In genomic region chr7:29505337-29506318, GRCm38 (mm10) we compare ENCODE assay signal across 9 mouse cellular contexts. TPM values are rescaled to one million over a fixed set of nuclear protein-coding genes. Genes with fewer than 3 reads are reported as not detected.
DNase-seq lines count a peak whose midpoint lies in the region; ATAC-seq and TF ChIP-seq lines count a peak whose summit lies in the region.
"Had no signal": no experiment of that assay in that cellular context is flagged by ENCODE, and none has a peak within 500 bp of the region (broad histone marks: within the 10 kb centered on the region; RNA-seq: fewer than 3 reads in every experiment).

No protein-coding gene starts in this region.

- H3K27me3 ChIP-seq in heart, embryonic 16.5 days (ENCODE audit: control insufficient read depth, insufficient read depth, low read length), result peaks cover 35% of the 10 kb centered on the region
- no peaks in the 10 kb centered on the region for H3K27me3 ChIP-seq in kidney, postnatal 0 days (ENCODE audit: insufficient read depth, low read length)

- H3K9me3 ChIP-seq in heart, embryonic 16.5 days (replicated peaks; ENCODE audit: control insufficient read depth, low read length), result no peaks in the 10 kb centered on the region
- H3K9me3 ChIP-seq in kidney, postnatal 0 days (replicated peaks; ENCODE audit: low read length), result no peaks in the 10 kb centered on the region
- H3K9me3 ChIP-seq: G1E had no signal

- 0 out of 2 replicates have a peak, but pooled peaks have one; percentile 32 for ATAC-seq in heart, embryonic 16.5 days (replicated peaks; ENCODE audit: extremely low read depth, insufficient read depth, low FRiP score)
- peak; percentile 86 for ATAC-seq in kidney, postnatal 0 days (replicated peaks; ENCODE audit: low FRiP score, low read depth)
- no peak; the same call in 1 of the 2 replicates for ATAC-seq in monocyte, adult 5-6 weeks (replicated peaks; ENCODE audit: insufficient number of reproducible peaks, low FRiP score, low TSS enrichment, poor library complexity, severe bottlenecking)

- no peaks in the 10 kb centered on the region; the same call in 1 of the 2 replicates for H3K4me1 ChIP-seq in heart, embryonic 16.5 days (ENCODE audit: control insufficient read depth, insufficient read depth, low read length)
- peaks cover 15% of the 10 kb centered on the region for H3K4me1 ChIP-seq in kidney, postnatal 0 days (replicated peaks; ENCODE audit: insufficient read depth, low read length)

- WGBS in heart, embryonic 16.5 days, result 36% methylated on average over 18 of the region's 18 CpGs
- WGBS in kidney, postnatal 0 days, result 41% methylated on average over 18 of the region's 18 CpGs

- no peak for DNase-seq in heart, postnatal 36 days
- DNase-seq in fibroblast of lung, adult 2 months (ENCODE audit: low read depth), result peak; percentile 36
- DNase-seq in kidney, postnatal 0 days (ENCODE audit: low spot score), result peak; percentile 55
- DNase-seq in lung, postnatal 25 days (ENCODE audit: low spot score), result peak; percentile 82
- DNase-seq in adrenal gland, adult (ENCODE audit: inconsistent age in 2 of 2, low spot score in 1 of 2), result no peak
- DNase-seq in heart, postnatal 10 days, result no peak

- H3K36me3 ChIP-seq in heart, embryonic 16.5 days (ENCODE audit: control insufficient read depth, insufficient read depth), result no peaks in the 10 kb centered on the region
- no peaks in the 10 kb centered on the region for H3K36me3 ChIP-seq in kidney, postnatal 0 days (ENCODE audit: insufficient read depth, low read length)

- H3K9ac ChIP-seq in heart, embryonic 16.5 days (ENCODE audit: low read length), result no peak overlapping the region
- no peak overlapping the region for H3K9ac ChIP-seq in kidney, postnatal 0 days (ENCODE audit: low read depth, low read length)

- H3K4me2 ChIP-seq in heart, embryonic 16.5 days (ENCODE audit: low read depth, low read length), result no peak overlapping the region
- H3K4me2 ChIP-seq in kidney, postnatal 0 days (ENCODE audit: low read length), result peak overlapping the region; percentile 32

- H3K4me3 ChIP-seq in heart, embryonic 16.5 days (ENCODE audit: low read length), result no peak overlapping the region
- H3K4me3 ChIP-seq in kidney, postnatal 0 days (replicated peaks; ENCODE audit: low read depth, low read length), result no peak overlapping the region; the same call in 1 of the 2 replicates

- no peak overlapping the region for H3K27ac ChIP-seq in heart, embryonic 16.5 days (ENCODE audit: low read length)
- H3K27ac ChIP-seq in kidney, postnatal 0 days, result peak overlapping the region; percentile 91

- intact Hi-C loops in heart, postnatal 36 days (cut with DNase I), result no loop called here
- intact Hi-C loops in heart, postnatal 10 days (cut with DNase I), result no loop called here

- no peak for TF ChIP-seq CTCF in kidney, postnatal 0 days (IDR thresholded peaks at IDR 0.05; ENCODE audit: low read depth)

RNA-seq across cellular contexts. Expression of gene Sipa1l3, which starts 12.8 kb away (rescaled TPM):
- 5.8 TPM in 2 replicates for polyA plus RNA-seq in heart, embryonic 16.5 days (2015; fragmentation: Nextera tagmentation; extraction: Ambion mirVana)
- 1 to 10 TPM; 8.4 to 9.7 TPM for total RNA-seq in heart, postnatal 36 days (2021)
- polyA plus RNA-seq in kidney, postnatal 0 days (2015; fragmentation: Nextera tagmentation; extraction: Ambion mirVana), result 8.3 and 10.2 TPM in 2 replicates
- total RNA-seq in heart, postnatal 10 days (2021), result 10 to 100 TPM; 17.8 to 20.2 TPM
- total RNA-seq in monocyte, adult 5-6 weeks (2017), result 12.2 to 30.0 TPM (median 15.8 TPM) in 3 replicates

Comparison
In these comparisons a context has a peak if more than half of its experiments do, and no peak if none do; other contexts are left out.
1. DNase-seq: peak in fibroblast of lung, adult 2 months (single experiment), kidney, postnatal 0 days (single experiment) and lung, postnatal 25 days (single experiment); none in heart, postnatal 36 days (0 of 2), adrenal gland, adult (0 of 2) and heart, postnatal 10 days (0 of 2).